Comparison of ENCODE assay signal across 9 mouse cellular contexts in the genomic region with DNA sequence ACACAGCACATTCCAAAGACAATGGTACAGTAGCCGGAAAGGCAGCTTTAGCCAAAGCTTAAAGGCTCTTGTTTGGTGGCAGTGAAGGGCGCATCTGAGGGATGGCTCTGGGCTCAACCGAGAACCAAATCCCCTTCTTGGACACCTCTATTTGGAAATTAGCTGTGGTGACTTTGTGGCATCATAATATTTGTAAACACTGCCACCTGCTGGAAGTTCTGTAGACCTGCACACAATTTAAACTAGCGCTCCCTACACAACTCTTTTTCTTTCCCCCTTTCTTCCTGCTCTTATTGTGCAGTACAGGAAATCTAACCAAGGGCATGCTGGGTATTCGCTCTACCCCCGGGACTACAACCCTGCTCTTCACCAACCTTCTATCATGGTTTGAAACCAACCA. TPM values are rescaled to one million over a fixed set of nuclear protein-coding genes. Genes with fewer than 3 reads are reported as not detected.
DNase-seq lines count a peak whose midpoint lies in the region; ATAC-seq and TF ChIP-seq lines count a peak whose summit lies in the region.
"Had no signal": no experiment of that assay in that cellular context is flagged by ENCODE, and none has a peak within 500 bp of the region (broad histone marks: within the 10 kb centered on the region; RNA-seq: fewer than 3 reads in every experiment).

No protein-coding gene starts in this region.

- no peak for TF ChIP-seq POLR2A in MEL (IDR thresholded peaks at IDR 0.05; ENCODE audit: control insufficient read depth in 1 of 2, insufficient read depth in 1 of 2, low read depth in 1 of 2, low read length in 2 of 2, poor library complexity in 1 of 2)

- TF ChIP-seq CTCF in MEL (IDR thresholded peaks at IDR 0.05 in 2 of 3, conservative IDR thresholded peaks at IDR 0.05 in 1 of 3; ENCODE audit: control insufficient read depth in 1 of 3, insufficient read depth in 1 of 3, low read depth in 2 of 3, low read length in 3 of 3, poor library complexity in 1 of 3, severe bottlenecking in 1 of 3) = peak; percentile 28 to 81 (median 65); a peak in 5 of 6 replicates
- TF ChIP-seq CTCF in midbrain, postnatal 0 days (IDR thresholded peaks at IDR 0.05) = peak; percentile 84

- no peaks in the 10 kb centered on the region for H3K79me2 ChIP-seq in MEL (ENCODE audit: control insufficient read depth, insufficient read depth, low read length, poor library complexity)

- no peak overlapping the region for H3K4me3 ChIP-seq in kidney, embryonic 14.5 days (ENCODE audit: low read length)
- no peak overlapping the region for H3K4me3 ChIP-seq in MEL (ENCODE audit: control insufficient read depth in 1 of 2, insufficient read depth in 1 of 2, low read depth in 2 of 2, low read length in 2 of 2)
- H3K4me3 ChIP-seq in intestine, embryonic 16.5 days (ENCODE audit: low read length) = no peak overlapping the region
- H3K4me3 ChIP-seq in midbrain, postnatal 0 days (ENCODE audit: low read depth, low read length) = no peak overlapping the region
- H3K4me3 ChIP-seq: embryonic facial prominence, embryonic 15.5 days had no signal

- H3K9ac ChIP-seq in kidney, embryonic 14.5 days (ENCODE audit: low read depth, low read length) = no peak overlapping the region
- no peak overlapping the region for H3K9ac ChIP-seq in MEL (ENCODE audit: control insufficient read depth, low read depth, low read length, poor library complexity, severe bottlenecking)
- H3K9ac ChIP-seq in intestine, embryonic 16.5 days (ENCODE audit: low read depth, low read length) = no peak overlapping the region
- no peak overlapping the region for H3K9ac ChIP-seq in midbrain, postnatal 0 days (replicated peaks; ENCODE audit: low read length, poor library complexity, severe bottlenecking)
- H3K9ac ChIP-seq: embryonic facial prominence, embryonic 15.5 days had no signal

- peak; percentile 86 for TF ChIP-seq RAD21 in MEL (IDR thresholded peaks at IDR 0.05; ENCODE audit: low read depth, low read length)

- H3K27me3 ChIP-seq in kidney, embryonic 14.5 days (ENCODE audit: control insufficient read depth, insufficient read depth, low read length) = no peaks in the 10 kb centered on the region
- H3K27me3 ChIP-seq in MEL (ENCODE audit: control insufficient read depth in 1 of 2, insufficient read depth in 2 of 2, low read length in 2 of 2) = no peaks in the 10 kb centered on the region
- H3K27me3 ChIP-seq in intestine, embryonic 16.5 days (replicated peaks; ENCODE audit: control insufficient read depth, insufficient read depth, low read length) = no peaks in the 10 kb centered on the region
- H3K27me3 ChIP-seq in midbrain, postnatal 0 days (ENCODE audit: insufficient read depth, low read length) = no peaks in the 10 kb centered on the region
- H3K27me3 ChIP-seq: embryonic facial prominence, embryonic 15.5 days had no signal

- H3K9me3 ChIP-seq in kidney, embryonic 14.5 days (ENCODE audit: control insufficient read depth, low read length) = no peaks in the 10 kb centered on the region
- no peaks in the 10 kb centered on the region for H3K9me3 ChIP-seq in MEL (replicated peaks; ENCODE audit: insufficient read depth, low read length)
- H3K9me3 ChIP-seq in intestine, embryonic 16.5 days (ENCODE audit: control insufficient read depth, low read length) = no peaks in the 10 kb centered on the region
- H3K9me3 ChIP-seq in midbrain, postnatal 0 days (ENCODE audit: low read length) = no peaks in the 10 kb centered on the region
- H3K9me3 ChIP-seq: embryonic facial prominence, embryonic 15.5 days had no signal

- no peaks in the 10 kb centered on the region for H3K36me3 ChIP-seq in kidney, embryonic 14.5 days (ENCODE audit: control insufficient read depth, insufficient read depth, low read length)
- H3K36me3 ChIP-seq in MEL (ENCODE audit: control insufficient read depth in 1 of 2, insufficient read depth in 2 of 2, low read length in 2 of 2) = no peaks in the 10 kb centered on the region
- H3K36me3 ChIP-seq in intestine, embryonic 16.5 days (ENCODE audit: control insufficient read depth, insufficient read depth, low read length) = no peaks in the 10 kb centered on the region
- no peaks in the 10 kb centered on the region for H3K36me3 ChIP-seq in midbrain, postnatal 0 days (ENCODE audit: insufficient read depth, low read length)
- H3K36me3 ChIP-seq: embryonic facial prominence, embryonic 15.5 days had no signal

- no peak for TF ChIP-seq EP300 in MEL (IDR thresholded peaks at IDR 0.05; ENCODE audit: low read depth in 1 of 2, low read length in 2 of 2)

- H3K27ac ChIP-seq in kidney, embryonic 14.5 days (ENCODE audit: low read depth, low read length) = no peak overlapping the region
- no peak overlapping the region for H3K27ac ChIP-seq in MEL (ENCODE audit: control insufficient read depth, low read depth, low read length)
- no peak overlapping the region for H3K27ac ChIP-seq in intestine, embryonic 16.5 days (ENCODE audit: low read length)
- no peak overlapping the region for H3K27ac ChIP-seq in midbrain, postnatal 0 days (ENCODE audit: low read depth, low read length)
- H3K27ac ChIP-seq: embryonic facial prominence, embryonic 15.5 days had no signal

- no peak for DNase-seq in kidney, postnatal 14 days
- peak; percentile 50 for DNase-seq in MEL (ENCODE audit: low read depth, low spot score)
- DNase-seq in embryo, embryonic 11.5 days (ENCODE audit: low read depth, low spot score) = peak; percentile 41
- peak; percentile 79 for DNase-seq in midbrain, postnatal 0 days (ENCODE audit: low spot score)
- DNase-seq in right cerebral cortex, adult 18-20 months = no peak
- no peak for DNase-seq in adrenal gland, postnatal 36 days

- WGBS in kidney, embryonic 14.5 days = 16% methylated on average over 6 of the region's 6 CpGs
- WGBS in intestine, embryonic 16.5 days = 12% methylated on average over 6 of the region's 6 CpGs
- 10% methylated on average over 6 of the region's 6 CpGs for WGBS in midbrain, postnatal 0 days

- peak; percentile 61 for ATAC-seq in kidney, embryonic 14.5 days (ENCODE audit: low FRiP score, low TSS enrichment)
- ATAC-seq in intestine, embryonic 16.5 days = peak; percentile 53; the same call in 1 of the 2 replicates
- peak; percentile 68 for ATAC-seq in midbrain, postnatal 0 days (ENCODE audit: low FRiP score)

- H3K4me2 ChIP-seq in kidney, embryonic 14.5 days (replicated peaks; ENCODE audit: low read depth, low read length) = no peak overlapping the region
- H3K4me2 ChIP-seq in intestine, embryonic 16.5 days (ENCODE audit: low read depth, low read length) = no peak overlapping the region
- no peak overlapping the region for H3K4me2 ChIP-seq in midbrain, postnatal 0 days (ENCODE audit: low read depth, low read length, poor library complexity, severe bottlenecking)
- H3K4me2 ChIP-seq: embryonic facial prominence, embryonic 15.5 days had no signal

- no peaks in the 10 kb centered on the region for H3K4me1 ChIP-seq in kidney, embryonic 14.5 days (ENCODE audit: control insufficient read depth, insufficient read depth, low read length)
- no peaks in the 10 kb centered on the region for H3K4me1 ChIP-seq in MEL (ENCODE audit: control insufficient read depth in 1 of 2, insufficient read depth in 2 of 2, low read length in 2 of 2)
- H3K4me1 ChIP-seq in intestine, embryonic 16.5 days (ENCODE audit: control insufficient read depth, insufficient read depth, low read length) = no peaks in the 10 kb centered on the region
- H3K4me1 ChIP-seq in midbrain, postnatal 0 days (ENCODE audit: insufficient read depth, low read length) = no peaks in the 10 kb centered on the region
- H3K4me1 ChIP-seq: embryonic facial prominence, embryonic 15.5 days had no signal

TF ChIP-seq in MEL, 35 proteins besides CTCF, POLR2A, EP300 and RAD21:
- peak; percentile 79 for TF ChIP-seq ZC3H11A (IDR thresholded peaks at IDR 0.05; ENCODE audit: low read depth, low read length)
- TF ChIP-seq ETS1 (IDR thresholded peaks at IDR 0.05; ENCODE audit: low read depth, low read length) = no peak
- TF ChIP-seq ELF1 (IDR thresholded peaks at IDR 0.05; ENCODE audit: low read depth, low read length) = no peak
- TF ChIP-seq MEF2A (IDR thresholded peaks at IDR 0.05; ENCODE audit: extremely low read depth, insufficient replicate concordance, low read depth, low read length, poor library complexity, severe bottlenecking) = no peak
- peak; percentile 85 for TF ChIP-seq SMC3 (IDR thresholded peaks at IDR 0.05; ENCODE audit: low read depth, low read length)
- TF ChIP-seq ZNF384 (IDR thresholded peaks at IDR 0.05; ENCODE audit: low read depth, low read length) = no peak
TF ChIP-seq in MEL: peak in this region for 2.

RNA-seq across cellular contexts. Expression of a gene that starts 11.4 kb away (rescaled TPM):
- 578 and 592 TPM in 2 replicates for polyA plus RNA-seq in kidney, embryonic 14.5 days (2014; fragmentation: Nextera tagmentation; extraction: Ambion mirVana)
- not detected in 2 replicates for total RNA-seq in MEL (2012; rRNA removed)
- not detected for polyA plus RNA-seq in MEL (2012; ENCODE audit: insufficient read depth in 1 of 2, insufficient read length in 2 of 2, low read depth in 1 of 2, low replicate concordance in 2 of 2, missing spikeins in 1 of 2)
- polyA plus RNA-seq in intestine, embryonic 16.5 days (2015; fragmentation: Nextera tagmentation; extraction: Ambion mirVana) = 80.5 and 93.6 TPM in 2 replicates
- 208 and 216 TPM in 2 replicates for total RNA-seq in midbrain, postnatal 0 days (2014; rRNA removed)
- polyA plus RNA-seq in midbrain, postnatal 0 days (2015; fragmentation: Nextera tagmentation; extraction: Ambion mirVana) = 498 and 544 TPM in 2 replicates
- 100 to 1,000 TPM; 184 to 196 TPM for total RNA-seq in adrenal gland, postnatal 36 days (2021)

RNA-seq across cellular contexts. Expression of a gene that starts 46.2 kb away (rescaled TPM):
- not detected in 2 replicates for polyA plus RNA-seq in kidney, embryonic 14.5 days (2014; fragmentation: Nextera tagmentation; extraction: Ambion mirVana)
- total RNA-seq in MEL (2012; rRNA removed) = not detected in 2 replicates
- polyA plus RNA-seq in MEL (2012; ENCODE audit: insufficient read depth in 1 of 2, insufficient read length in 2 of 2, low read depth in 1 of 2, low replicate concordance in 2 of 2, missing spikeins in 1 of 2) = not detected
- polyA plus RNA-seq in intestine, embryonic 16.5 days (2015; fragmentation: Nextera tagmentation; extraction: Ambion mirVana) = 0.69 and 1.7 TPM in 2 replicates
- total RNA-seq in midbrain, postnatal 0 days (2014; rRNA removed) = 0.24 TPM in 1 of 2 replicates, not detected in the other
- polyA plus RNA-seq in midbrain, postnatal 0 days (2015; fragmentation: Nextera tagmentation; extraction: Ambion mirVana) = 0.06 and 0.25 TPM in 2 replicates
- 1 to 10 TPM; 2.9 to 8.3 TPM for total RNA-seq in adrenal gland, postnatal 36 days (2021)

RNA-seq across cellular contexts. Expression of a gene that starts 52.3 kb away (rescaled TPM):
- polyA plus RNA-seq in kidney, embryonic 14.5 days (2014; fragmentation: Nextera tagmentation; extraction: Ambion mirVana) = 18.8 and 21.0 TPM in 2 replicates
- not detected in 2 replicates for total RNA-seq in MEL (2012; rRNA removed)
- polyA plus RNA-seq in MEL (2012; ENCODE audit: insufficient read depth in 1 of 2, insufficient read length in 2 of 2, low read depth in 1 of 2, low replicate concordance in 2 of 2, missing spikeins in 1 of 2) = not detected
- 30.1 and 35.7 TPM in 2 replicates for polyA plus RNA-seq in intestine, embryonic 16.5 days (2015; fragmentation: Nextera tagmentation; extraction: Ambion mirVana)
- 7.6 and 10.5 TPM in 2 replicates for total RNA-seq in midbrain, postnatal 0 days (2014; rRNA removed)
- polyA plus RNA-seq in midbrain, postnatal 0 days (2015; fragmentation: Nextera tagmentation; extraction: Ambion mirVana) = 7.3 and 8.5 TPM in 2 replicates
- total RNA-seq in adrenal gland, postnatal 36 days (2021) = 10 to 100 TPM; 10.4 to 10.7 TPM

Comparison
In these comparisons a context has a peak if more than half of its experiments do, and no peak if none do; other contexts are left out.
1. DNase-seq: peak in MEL (single experiment), embryo, embryonic 11.5 days (single experiment) and midbrain, postnatal 0 days (single experiment); none in kidney, postnatal 14 days (single experiment), right cerebral cortex, adult 18-20 months (single experiment) and adrenal gland, postnatal 36 days (0 of 2).
2. RNA of a gene that starts 11.4 kb away (polyA plus RNA-seq): 578 to 592 TPM in kidney, embryonic 14.5 days, 498 to 544 TPM in midbrain, postnatal 0 days and 80.5 to 93.6 TPM in intestine, embryonic 16.5 days; not detected in MEL; every median in the first group is over 10 times any median in the second.
3. Peak in every context shown above with its lines, with median percentiles within 50 percentile points of each other: ATAC-seq.